Mouse (Mus musculus) right cerebral cortex, adult 18-20 months (tissue): ENCODE measurements around the gene Sh3tc1.

ENCODE experiments used
- DNase-seq: peaks from one replicate; pipeline ENCODE4 v3.0.0; 2022; ENCODE audit warnings: mixed read lengths

Sh3tc1 gene

GRCm38 (mm10) chr5:35719343-35719742 is 20.4 kb downstream of the Sh3tc1 start:
- DNase-seq: no peak

- DNase-seq: no peak
Measured at GRCm38 (mm10) chr5:35718817-35719216, 21.0 kb downstream of the Sh3tc1 start.

GRCm38 (mm10) chr5:35717946-35718345 is 21.8 kb downstream of the Sh3tc1 start:
- peak; percentile 54 for DNase-seq

GRCm38 (mm10) chr5:35717455-35717854 is 22.3 kb downstream of the Sh3tc1 start:
- DNase-seq: no peak

GRCm38 (mm10) chr5:35713649-35714354 is 26.0 kb downstream of the Sh3tc1 start:
- DNase-seq: peak; percentile 58

- DNase-seq: no peak
Measured at GRCm38 (mm10) chr5:35712517-35712916, 27.3 kb downstream of the Sh3tc1 start.

GRCm38 (mm10) chr5:35710931-35711330 is 28.9 kb downstream of the Sh3tc1 start:
- DNase-seq: no peak

GRCm38 (mm10) chr5:35710481-35710880 is 29.3 kb downstream of the Sh3tc1 start:
- no peak for DNase-seq

- DNase-seq: no peak
Measured at GRCm38 (mm10) chr5:35705411-35705810, 34.4 kb downstream of the Sh3tc1 start.

GRCm38 (mm10) chr5:35703814-35704213 is 36.0 kb downstream of the Sh3tc1 start:
- no peak for DNase-seq

- DNase-seq: no peak
Measured at GRCm38 (mm10) chr5:35703183-35703582, 36.6 kb downstream of the Sh3tc1 start.

GRCm38 (mm10) chr5:35702582-35703140 is 37.1 kb downstream of the Sh3tc1 start:
- no peak for DNase-seq

GRCm38 (mm10) chr5:35701042-35701441 is 38.7 kb downstream of the Sh3tc1 start:
- DNase-seq: peak; percentile 74

GRCm38 (mm10) chr5:35695815-35696214 is 44.0 kb downstream of the Sh3tc1 start:
- DNase-seq: peak; percentile 23

GRCm38 (mm10) chr5:35693638-35694037 is 46.1 kb downstream of the Sh3tc1 start:
- no peak for DNase-seq

- no peak for DNase-seq
Measured at GRCm38 (mm10) chr5:35691246-35691645, 48.5 kb downstream of the Sh3tc1 start.

- DNase-seq: no peak
Measured at GRCm38 (mm10) chr5:35690485-35691165, 49.2 kb downstream of the Sh3tc1 start.

GRCm38 (mm10) chr5:35689374-35689773 is 50.4 kb downstream of the Sh3tc1 start:
- DNase-seq: no peak

GRCm38 (mm10) chr5:35688851-35689250 is 50.9 kb downstream of the Sh3tc1 start:
- DNase-seq: no peak

GRCm38 (mm10) chr5:35687098-35687497 is 52.7 kb downstream of the Sh3tc1 start:
- DNase-seq: no peak

- DNase-seq: no peak
Measured at GRCm38 (mm10) chr5:35686336-35686735, 53.5 kb downstream of the Sh3tc1 start.

- no peak for DNase-seq
Measured at GRCm38 (mm10) chr5:35685079-35685478, 54.7 kb downstream of the Sh3tc1 start.

GRCm38 (mm10) chr5:35680958-35681357 is 58.8 kb downstream of the Sh3tc1 start:
- DNase-seq: no peak
